Comparison of ENCODE assay signal across 19 mouse cellular contexts in the genomic region with DNA sequence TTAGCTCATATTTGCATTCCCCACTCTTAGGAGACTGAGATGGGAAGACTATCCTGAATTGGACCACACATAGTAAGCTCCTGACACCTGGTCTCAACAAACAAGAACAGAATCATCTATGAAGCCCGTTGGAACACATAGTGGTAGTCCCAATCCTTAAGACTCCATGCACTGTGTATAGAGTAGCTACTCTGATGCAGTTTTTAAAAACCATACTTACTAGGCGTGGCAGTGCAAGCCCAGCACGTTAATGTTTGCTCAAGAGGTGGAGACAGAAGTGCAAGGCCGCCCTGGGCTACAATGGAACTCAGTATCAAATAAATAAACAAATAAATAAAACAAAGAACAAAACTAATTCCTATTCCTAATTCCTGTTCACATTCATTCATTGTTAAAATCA. TPM values are rescaled to one million over a fixed set of nuclear protein-coding genes. Genes with fewer than 3 reads are reported as not detected.
DNase-seq lines count a peak whose midpoint lies in the region; ATAC-seq and TF ChIP-seq lines count a peak whose summit lies in the region.
"Had no signal": no experiment of that assay in that cellular context is flagged by ENCODE, and none has a peak within 500 bp of the region (broad histone marks: within the 10 kb centered on the region; RNA-seq: fewer than 3 reads in every experiment).

No protein-coding gene starts in this region.

- no peak overlapping the region for H3K27ac ChIP-seq in heart, embryonic 15.5 days
- H3K27ac ChIP-seq in liver, postnatal 0 days (ENCODE audit: low read depth), result no peak overlapping the region
- H3K27ac ChIP-seq in liver, embryonic 12.5 days, result no peak overlapping the region
- no peak overlapping the region for H3K27ac ChIP-seq in stomach, postnatal 0 days (replicated peaks)
- no peak overlapping the region for H3K27ac ChIP-seq in neural tube, embryonic 15.5 days (replicated peaks)
- H3K27ac ChIP-seq: embryonic facial prominence, embryonic 13.5 days; forebrain, embryonic 12.5 days; hindbrain, embryonic 15.5 days had no signal

- no peak overlapping the region for H3K9ac ChIP-seq in heart, embryonic 15.5 days
- no peak overlapping the region for H3K9ac ChIP-seq in liver, postnatal 0 days (replicated peaks)
- no peak overlapping the region for H3K9ac ChIP-seq in liver, embryonic 12.5 days
- H3K9ac ChIP-seq in stomach, postnatal 0 days (ENCODE audit: low read length), result no peak overlapping the region
- H3K9ac ChIP-seq in neural tube, embryonic 15.5 days (replicated peaks), result no peak overlapping the region
- H3K9ac ChIP-seq: embryonic facial prominence, embryonic 13.5 days; forebrain, embryonic 12.5 days; hindbrain, embryonic 15.5 days had no signal

- peak overlapping the region; percentile 45 for H3K4me2 ChIP-seq in heart, embryonic 15.5 days
- peak overlapping the region; percentile 36; the same call in 1 of the 2 replicates for H3K4me2 ChIP-seq in liver, postnatal 0 days (ENCODE audit: low read depth, low read length)
- H3K4me2 ChIP-seq in liver, embryonic 12.5 days, result no peak overlapping the region
- H3K4me2 ChIP-seq in myocyte (ENCODE audit: low read depth), result peak overlapping the region; percentile 10
- peak overlapping the region; percentile 6; the same call in 1 of the 2 replicates for H3K4me2 ChIP-seq in stomach, postnatal 0 days (replicated peaks; ENCODE audit: low read depth)
- no peak overlapping the region for H3K4me2 ChIP-seq in neural tube, embryonic 15.5 days
- H3K4me2 ChIP-seq: forebrain, embryonic 12.5 days; hindbrain, embryonic 15.5 days had no signal

- ATAC-seq in heart, embryonic 15.5 days (replicated peaks; ENCODE audit: insufficient number of reproducible peaks, insufficient read depth, low FRiP score, low read depth), result no peak
- ATAC-seq in liver, postnatal 0 days, result no peak
- no peak for ATAC-seq in liver, embryonic 12.5 days
- ATAC-seq in stomach, postnatal 0 days (ENCODE audit: low FRiP score, low TSS enrichment), result peak; percentile 63; the same call in 1 of the 2 replicates
- no peak for ATAC-seq in neural tube, embryonic 15.5 days (ENCODE audit: low FRiP score)
- ATAC-seq: forebrain, embryonic 16.5 days had no signal

- H3K79me2 ChIP-seq in myocyte (ENCODE audit: control insufficient read depth, insufficient read depth), result peaks cover 100% of the 10 kb centered on the region

- no peak overlapping the region for H3K4me3 ChIP-seq in heart, embryonic 15.5 days
- no peak overlapping the region for H3K4me3 ChIP-seq in liver, postnatal 0 days (ENCODE audit: low read depth, low read length)
- no peak overlapping the region for H3K4me3 ChIP-seq in liver, embryonic 12.5 days
- H3K4me3 ChIP-seq in myocyte, result no peak overlapping the region
- no peak overlapping the region for H3K4me3 ChIP-seq in stomach, postnatal 0 days (ENCODE audit: low read depth, low read length)
- H3K4me3 ChIP-seq in neural tube, embryonic 15.5 days (replicated peaks), result no peak overlapping the region
- H3K4me3 ChIP-seq: embryonic facial prominence, embryonic 13.5 days; forebrain, embryonic 12.5 days; hindbrain, embryonic 15.5 days had no signal

- no peaks in the 10 kb centered on the region for H3K36me3 ChIP-seq in heart, embryonic 15.5 days
- 0 out of 2 replicates have a peak, but pooled peaks cover 3% of the 10 kb centered on the region for H3K36me3 ChIP-seq in liver, postnatal 0 days (replicated peaks; ENCODE audit: insufficient read depth, low read length)
- H3K36me3 ChIP-seq in liver, embryonic 12.5 days, result 0 out of 2 replicates have a peak, but pooled peaks cover 6% of the 10 kb centered on the region
- no peaks in the 10 kb centered on the region for H3K36me3 ChIP-seq in myocyte (ENCODE audit: control insufficient read depth, insufficient read depth)
- H3K36me3 ChIP-seq in stomach, postnatal 0 days (ENCODE audit: control insufficient read depth, insufficient read depth, low read length), result no peaks in the 10 kb centered on the region
- H3K36me3 ChIP-seq in neural tube, embryonic 15.5 days, result no peaks in the 10 kb centered on the region
- H3K36me3 ChIP-seq: embryonic facial prominence, embryonic 13.5 days; forebrain, embryonic 12.5 days; heart, embryonic 12.5 days; hindbrain, embryonic 15.5 days had no signal

- H3K9me3 ChIP-seq in heart, embryonic 15.5 days (replicated peaks), result no peaks in the 10 kb centered on the region
- H3K9me3 ChIP-seq in liver, postnatal 0 days (ENCODE audit: low read length), result no peaks in the 10 kb centered on the region
- no peaks in the 10 kb centered on the region for H3K9me3 ChIP-seq in liver, embryonic 12.5 days (replicated peaks)
- no peaks in the 10 kb centered on the region for H3K9me3 ChIP-seq in stomach, postnatal 0 days (ENCODE audit: control insufficient read depth, low read length)
- no peaks in the 10 kb centered on the region for H3K9me3 ChIP-seq in neural tube, embryonic 15.5 days (replicated peaks)
- H3K9me3 ChIP-seq: embryonic facial prominence, embryonic 13.5 days; forebrain, embryonic 12.5 days; heart, embryonic 12.5 days; hindbrain, embryonic 15.5 days had no signal

- no peaks in the 10 kb centered on the region for H3K27me3 ChIP-seq in heart, embryonic 15.5 days
- no peaks in the 10 kb centered on the region for H3K27me3 ChIP-seq in liver, postnatal 0 days (ENCODE audit: insufficient read depth, low read length)
- H3K27me3 ChIP-seq in liver, embryonic 12.5 days (replicated peaks), result no peaks in the 10 kb centered on the region
- H3K27me3 ChIP-seq in myocyte (ENCODE audit: control insufficient read depth, insufficient read depth, insufficient read length), result no peaks in the 10 kb centered on the region
- H3K27me3 ChIP-seq in stomach, postnatal 0 days (ENCODE audit: control insufficient read depth, insufficient read depth, low read length), result no peaks in the 10 kb centered on the region
- no peaks in the 10 kb centered on the region for H3K27me3 ChIP-seq in neural tube, embryonic 15.5 days (replicated peaks)
- H3K27me3 ChIP-seq: embryonic facial prominence, embryonic 13.5 days; forebrain, embryonic 12.5 days; heart, embryonic 12.5 days; hindbrain, embryonic 15.5 days had no signal

- H3K4me1 ChIP-seq in heart, embryonic 15.5 days (replicated peaks), result peaks cover 56% of the 10 kb centered on the region
- H3K4me1 ChIP-seq in liver, postnatal 0 days (ENCODE audit: insufficient read depth), result peaks cover 31% of the 10 kb centered on the region
- H3K4me1 ChIP-seq in liver, embryonic 12.5 days, result peaks cover 79% of the 10 kb centered on the region
- H3K4me1 ChIP-seq in stomach, postnatal 0 days (replicated peaks; ENCODE audit: control insufficient read depth, insufficient read depth), result 0 out of 2 replicates have a peak, but pooled peaks cover 5% of the 10 kb centered on the region
- H3K4me1 ChIP-seq in neural tube, embryonic 15.5 days, result peaks cover 36% of the 10 kb centered on the region

- TF ChIP-seq POLR2A in myocyte (IDR thresholded peaks at IDR 0.05; ENCODE audit: insufficient read length, low read depth), result no peak

- no peak for DNase-seq in heart, postnatal 10 days
- DNase-seq in liver, postnatal 0 days, result no peak
- DNase-seq in stomach, postnatal 0 days (ENCODE audit: low spot score), result no peak
- DNase-seq: adrenal gland, adult 2 months; adrenal gland, postnatal 25 days; cerebellum, adult 18-20 months; cerebellum, adult 9-11 months; cerebellum, postnatal 36 days; gastrocnemius, postnatal 14 days; heart, postnatal 36 days had no signal

- 78% methylated on average over 4 of the region's 4 CpGs for WGBS in heart, embryonic 15.5 days
- WGBS in liver, postnatal 0 days (ENCODE audit: insufficient replicate concordance), result 52% methylated on average over 4 of the region's 4 CpGs
- WGBS in liver, embryonic 12.5 days (ENCODE audit: insufficient replicate concordance), result 60% methylated on average over 4 of the region's 4 CpGs
- WGBS in stomach, postnatal 0 days, result 55% methylated on average over 4 of the region's 4 CpGs
- 91% methylated on average over 4 of the region's 4 CpGs for WGBS in neural tube, embryonic 15.5 days

- intact Hi-C loops in heart, postnatal 10 days (cut with DNase I), result loop anchor here (2.0 kb wide), 1 partner anchor 31 kb away; no protein-coding TSS in a partner anchor

- no peak for TF ChIP-seq EP300 in liver, postnatal 0 days (IDR thresholded peaks at IDR 0.05; ENCODE audit: low read depth)
- TF ChIP-seq EP300 in stomach, postnatal 0 days (optimal IDR thresholded peaks at IDR 0.05), result no peak

- no peak overlapping the region for H3ac ChIP-seq in myocyte (ENCODE audit: control insufficient read depth, insufficient read length)

- TF ChIP-seq CTCF in liver, postnatal 0 days (IDR thresholded peaks at IDR 0.05; ENCODE audit: low read depth), result no peak
- no peak for TF ChIP-seq CTCF in stomach, postnatal 0 days (IDR thresholded peaks at IDR 0.05; ENCODE audit: low read depth)

TF ChIP-seq in myocyte, 11 proteins besides CTCF, POLR2A, EP300 and RAD21:
- TF ChIP-seq USF1 (IDR thresholded peaks at IDR 0.05; ENCODE audit: low read depth) (no peak), TCF3 (IDR thresholded peaks at IDR 0.05; ENCODE audit: insufficient read length, low read depth) (no peak), MAX (IDR thresholded peaks at IDR 0.05; ENCODE audit: low read depth) (no peak), E2F4 (IDR thresholded peaks at IDR 0.05; ENCODE audit: insufficient read depth) (no peak), TCF12 (IDR thresholded peaks at IDR 0.05; ENCODE audit: insufficient read depth, poor library complexity, severe bottlenecking) (no peak), CEBPB (IDR thresholded peaks at IDR 0.05; ENCODE audit: insufficient read depth, poor library complexity, severe bottlenecking) (no peak), REST (IDR thresholded peaks at IDR 0.05; ENCODE audit: insufficient read depth, insufficient read length) (no peak), POLR2AphosphoS2 (IDR thresholded peaks at IDR 0.05; ENCODE audit: insufficient read length, low read depth) (no peak), MYOD1 (IDR thresholded peaks at IDR 0.05; ENCODE audit: control insufficient read depth in 1 of 3, insufficient read length in 2 of 3, low read depth in 2 of 3) (no peak), MYOG (IDR thresholded peaks at IDR 0.05; ENCODE audit: control insufficient read depth in 1 of 3, insufficient read depth in 1 of 3, insufficient read length in 2 of 3, low read depth in 2 of 3) (no peak), SRF (IDR thresholded peaks at IDR 0.05; ENCODE audit: control insufficient read depth, insufficient read length, low read depth) (no peak)

RNA-seq across cellular contexts. Expression of a gene that starts 5.5 kb away (rescaled TPM):
- polyA plus RNA-seq in heart, embryonic 15.5 days (2015; fragmentation: Nextera tagmentation; extraction: Ambion mirVana), result 267 and 292 TPM in 2 replicates
- total RNA-seq in heart, postnatal 10 days (2021), result 100 to 1,000 TPM; 270 to 287 TPM
- polyA plus RNA-seq in liver, postnatal 0 days (2015; fragmentation: Nextera tagmentation; extraction: Ambion mirVana), result 116 and 129 TPM in 2 replicates
- polyA plus RNA-seq in liver, embryonic 12.5 days (2016; fragmentation: Nextera tagmentation; extraction: Ambion mirVana), result 169 and 177 TPM in 2 replicates
- polyA plus RNA-seq in myocyte (2012; fragmentation: generic; extraction: Trizol), result 131 TPM
- 245 and 251 TPM in 2 replicates for polyA plus RNA-seq in stomach, postnatal 0 days (2015; fragmentation: Nextera tagmentation; extraction: Ambion mirVana)
- 214 and 250 TPM in 2 replicates for polyA plus RNA-seq in neural tube, embryonic 15.5 days (2015; fragmentation: Nextera tagmentation; extraction: Ambion mirVana)

Comparison
In these comparisons a context has a peak if more than half of its experiments do, and no peak if none do; other contexts are left out.
1. H3K4me2 ChIP-seq: peak in heart, embryonic 15.5 days (single experiment), liver, postnatal 0 days (single experiment), myocyte (single experiment) and stomach, postnatal 0 days (single experiment); none in liver, embryonic 12.5 days (single experiment) and neural tube, embryonic 15.5 days (single experiment).